Comparison of ENCODE assay signal across 7 mouse cellular contexts in genomic region chr7:80069615-80070327, GRCm38 (mm10). TPM values are rescaled to one million over a fixed set of nuclear protein-coding genes. Genes with fewer than 3 reads are reported as not detected.
DNase-seq lines count a peak whose midpoint lies in the region; ATAC-seq and TF ChIP-seq lines count a peak whose summit lies in the region.

No protein-coding gene starts in this region.

- WGBS in kidney, embryonic 15.5 days = 13% methylated on average over 13 of the region's 13 CpGs
- 25% methylated on average over 13 of the region's 13 CpGs for WGBS in liver, postnatal 0 days (ENCODE audit: insufficient replicate concordance)

- H3K4me1 ChIP-seq in kidney, embryonic 15.5 days = peaks cover 75% of the 10 kb centered on the region
- peaks cover 30% of the 10 kb centered on the region for H3K4me1 ChIP-seq in liver, postnatal 0 days (ENCODE audit: insufficient read depth)

- no peaks in the 10 kb centered on the region for H3K9me3 ChIP-seq in kidney, embryonic 15.5 days (replicated peaks)
- no peaks in the 10 kb centered on the region for H3K9me3 ChIP-seq in liver, postnatal 0 days (ENCODE audit: low read length)

- H3K36me3 ChIP-seq in kidney, embryonic 15.5 days = no peaks in the 10 kb centered on the region
- H3K36me3 ChIP-seq in liver, postnatal 0 days (replicated peaks; ENCODE audit: insufficient read depth, low read length) = no peaks in the 10 kb centered on the region

- H3K27ac ChIP-seq in kidney, embryonic 15.5 days = peak overlapping the region; percentile 61
- H3K27ac ChIP-seq in liver, postnatal 0 days (ENCODE audit: low read depth) = no peak overlapping the region

- TF ChIP-seq POLR2A in brain, embryonic 14.5 days (IDR thresholded peaks at IDR 0.05; ENCODE audit: borderline replicate concordance, extremely low read depth, insufficient read depth, insufficient read length, poor library complexity, severe bottlenecking) = no peak

- no peak overlapping the region for H3K4me3 ChIP-seq in kidney, embryonic 15.5 days (replicated peaks)
- no peak overlapping the region for H3K4me3 ChIP-seq in liver, postnatal 0 days (ENCODE audit: low read depth, low read length)

- ATAC-seq in kidney, embryonic 15.5 days (replicated peaks; ENCODE audit: low FRiP score) = peak; percentile 70
- ATAC-seq in liver, postnatal 0 days = peak; percentile 26; the same call in 1 of the 2 replicates

- peak overlapping the region; percentile 9; the same call in 1 of the 2 replicates for H3K4me2 ChIP-seq in kidney, embryonic 15.5 days
- H3K4me2 ChIP-seq in liver, postnatal 0 days (ENCODE audit: low read depth, low read length) = no peak overlapping the region

- H3K9ac ChIP-seq in kidney, embryonic 15.5 days = no peak overlapping the region
- no peak overlapping the region for H3K9ac ChIP-seq in liver, postnatal 0 days (replicated peaks)

- TF ChIP-seq EP300 in liver, postnatal 0 days (IDR thresholded peaks at IDR 0.05; ENCODE audit: low read depth) = no peak

- TF ChIP-seq CTCF in brain, embryonic 14.5 days (IDR thresholded peaks at IDR 0.05; ENCODE audit: borderline replicate concordance, extremely low read depth, insufficient read depth, insufficient read length) = no peak
- TF ChIP-seq CTCF in liver, postnatal 0 days (IDR thresholded peaks at IDR 0.05; ENCODE audit: low read depth) = no peak

- DNase-seq in adrenal gland, adult 2 months = peak; percentile 83
- DNase-seq in brain, embryonic 14.5 days (ENCODE audit: low read depth) = peak; percentile 84
- DNase-seq in heart, adult 9 months (ENCODE audit: low spot score in 2 of 2) = peak; percentile 62 to 76
- DNase-seq in liver, postnatal 0 days = no peak
- DNase-seq in right cerebral cortex, postnatal 36 days (ENCODE audit: low spot score in 2 of 2) = peak; percentile 61 to 64
- DNase-seq in thymus, postnatal 10 days (ENCODE audit: low spot score in 2 of 2) = no peak

- no peaks in the 10 kb centered on the region for H3K27me3 ChIP-seq in kidney, embryonic 15.5 days
- H3K27me3 ChIP-seq in liver, postnatal 0 days (ENCODE audit: insufficient read depth, low read length) = no peaks in the 10 kb centered on the region

RNA-seq across cellular contexts. Expression of gene Zfp710, which starts 45.2 kb away (rescaled TPM):
- total RNA-seq in adrenal gland, adult 2 months (2021) = 10 to 100 TPM; 14.0 to 25.5 TPM
- polyA plus RNA-seq in adrenal gland, adult 2 months (2012; rRNA removed) = 24.1 and 24.8 TPM in 2 replicates
- polyA plus RNA-seq in brain, embryonic 14.5 days (2012; rRNA removed) = 34.8 and 36.1 TPM in 2 replicates
- 20.1 and 20.5 TPM in 2 replicates for polyA plus RNA-seq in kidney, embryonic 15.5 days (2015; fragmentation: Nextera tagmentation; extraction: Ambion mirVana)
- polyA plus RNA-seq in liver, postnatal 0 days (2015; fragmentation: Nextera tagmentation; extraction: Ambion mirVana) = 5.9 and 6.4 TPM in 2 replicates

RNA-seq across cellular contexts. Expression of gene Idh2, which starts 45.4 kb away (rescaled TPM):
- 100 to 1,000 TPM in 1 of 2 experiments, 10 to 100 TPM in 1; 96.2 to 200 TPM for total RNA-seq in adrenal gland, adult 2 months (2021)
- 147 and 150 TPM in 2 replicates for polyA plus RNA-seq in adrenal gland, adult 2 months (2012; rRNA removed)
- 230 and 297 TPM in 2 replicates for polyA plus RNA-seq in brain, embryonic 14.5 days (2012; rRNA removed)
- polyA plus RNA-seq in kidney, embryonic 15.5 days (2015; fragmentation: Nextera tagmentation; extraction: Ambion mirVana) = 633 and 674 TPM in 2 replicates
- polyA plus RNA-seq in liver, postnatal 0 days (2015; fragmentation: Nextera tagmentation; extraction: Ambion mirVana) = 183 and 184 TPM in 2 replicates

Comparison
In these comparisons a context has a peak if more than half of its experiments do, and no peak if none do; other contexts are left out.
1. DNase-seq: peak in adrenal gland, adult 2 months (single experiment), brain, embryonic 14.5 days (single experiment), heart, adult 9 months (2 of 2) and right cerebral cortex, postnatal 36 days (2 of 2); none in liver, postnatal 0 days (single experiment) and thymus, postnatal 10 days (0 of 2).